Mouse (Mus musculus): Measurements from ENCODE around the gene Tll2.

Tll2 gene

GRCm38 (mm10) chr19:41047437-41048186 is 159.0 kb downstream of the Tll2 start:
- in situ Hi-C loops (cut with MboI; ENCODE audit: low pct_unique_long_range_greater_than_20kb in 1 of 2, low sequenced_read_pairs in 2 of 2, unreplicated experiment in 1 of 2), result loop anchor here in 1 of 2 experiments (10.0 kb wide), 1 partner anchor 283 kb away; no protein-coding TSS in a partner anchor

- in situ Hi-C loops (cut with MboI; ENCODE audit: low pct_unique_long_range_greater_than_20kb in 1 of 2, low sequenced_read_pairs in 2 of 2, unreplicated experiment in 1 of 2), result loop anchor here in 1 of 2 experiments (10.0 kb wide), 1 partner anchor 280 kb away; no protein-coding TSS in a partner anchor
Observed at GRCm38 (mm10) chr19:41045091-41045770, 161.4 kb downstream of the Tll2 start.

GRCm38 (mm10) chr19:41039110-41039509 is 167.5 kb downstream of the Tll2 start:
- in situ Hi-C loops (cut with MboI; ENCODE audit: low pct_unique_long_range_greater_than_20kb in 1 of 2, low sequenced_read_pairs in 2 of 2, unreplicated experiment in 1 of 2), result no loop called here

DNA sequence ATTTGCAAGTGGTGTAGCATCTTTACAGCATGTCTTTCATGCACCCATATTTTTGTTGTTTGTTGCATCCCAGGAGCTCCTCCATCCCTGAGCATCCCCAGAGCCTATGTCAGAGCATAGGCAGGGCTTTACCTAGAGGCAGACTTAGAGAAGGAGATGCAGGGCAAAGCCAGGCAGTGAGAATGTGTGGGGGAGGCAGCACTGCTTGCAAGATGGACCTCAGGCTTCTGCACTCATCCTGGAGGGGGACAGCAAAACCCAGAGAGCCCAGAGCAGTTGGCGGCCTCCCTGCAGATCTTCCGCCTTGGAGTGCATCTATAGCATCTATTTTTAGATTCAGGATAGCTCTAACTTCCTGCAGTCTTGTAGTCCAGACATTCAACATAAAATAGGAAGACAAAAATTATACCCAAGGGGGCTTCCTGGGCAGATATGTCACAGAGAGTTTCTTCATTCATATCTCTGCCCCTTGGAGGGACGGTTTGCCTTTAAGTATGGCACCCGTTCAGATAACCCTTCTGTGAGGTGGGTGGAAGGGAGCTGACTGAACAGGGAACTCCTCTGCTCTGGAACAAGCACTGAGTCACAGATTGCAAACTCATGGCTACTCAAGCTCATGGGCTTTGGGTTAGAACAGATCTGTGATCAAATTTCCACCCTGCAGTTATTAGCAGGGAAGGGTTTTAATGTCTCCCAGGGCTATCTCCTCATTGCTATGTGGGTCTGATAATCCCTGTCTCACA is 170.7 kb downstream of the Tll2 start:
- in situ Hi-C loops (cut with MboI; ENCODE audit: low pct_unique_long_range_greater_than_20kb in 1 of 2, low sequenced_read_pairs in 2 of 2, unreplicated experiment in 1 of 2), result no loop called here
